Mouse (Mus musculus): Measurements from ENCODE around the gene Ing5. TPM values are rescaled to one million over a fixed set of nuclear protein-coding genes. Genes with fewer than 3 reads are reported as not detected.

Ing5 gene
- polyA plus RNA-seq, 1 experiment from 2014 or later = 11.2 TPM

DNA sequence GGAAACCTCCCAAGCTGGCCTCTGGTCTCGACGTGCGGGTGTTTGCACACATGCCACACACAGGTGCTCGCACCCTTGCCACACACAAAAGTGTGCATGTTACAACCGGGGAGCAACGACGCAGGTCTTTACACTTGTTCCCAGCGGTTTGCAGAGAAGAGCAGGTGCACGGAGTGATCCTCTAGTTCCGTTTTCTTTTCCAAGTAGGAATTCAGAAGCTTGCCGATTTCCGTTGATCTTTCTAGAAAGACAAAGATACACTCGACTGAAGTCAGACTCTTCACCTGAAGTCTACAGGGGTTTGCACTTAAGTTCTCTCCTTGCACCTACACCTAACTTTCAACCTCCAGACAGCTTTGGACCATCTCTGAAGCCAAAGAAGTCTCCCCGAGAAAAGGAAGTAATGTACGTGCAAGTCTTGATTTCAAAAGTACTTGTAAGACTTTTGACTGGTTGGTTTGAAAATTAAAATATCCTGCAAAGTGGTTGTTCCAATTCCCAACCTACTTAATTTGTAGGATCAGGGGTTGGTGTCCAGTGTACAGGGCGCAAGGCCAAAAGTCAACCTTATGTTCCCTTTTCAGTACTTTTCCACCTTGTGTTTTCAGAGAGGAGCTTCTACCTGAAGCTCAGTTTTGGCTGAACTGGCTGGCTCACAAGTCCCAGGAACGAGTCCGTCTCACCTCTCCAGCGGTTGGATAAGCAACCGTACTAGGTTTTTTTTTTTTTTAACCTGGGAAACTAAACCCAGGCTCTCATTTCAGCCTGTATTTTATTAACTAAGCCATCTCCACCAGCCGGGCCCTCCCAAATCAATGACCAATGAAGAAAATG lies 2.9 kb upstream of the Ing5 start:
- Histone ChIP-seq H3K36me3 (ENCODE audit: control insufficient read depth, insufficient read depth, low read length) (peaks cover 50% of the 10 kb centered on the region), H3K27ac (replicated peaks in 1 of 2; ENCODE audit: control insufficient read depth in 1 of 2, insufficient read depth in 1 of 2, low read depth in 2 of 2, low read length in 2 of 2) (peak overlapping the region in 1 of 2 experiments; percentile 88; a peak in 2 of 4 replicates), H3K4me2 (ENCODE audit: low read length) (peak overlapping the region; percentile 94), H3K4me1 (ENCODE audit: control insufficient read depth in 2 of 2, insufficient read depth in 2 of 2, low read length in 2 of 2) (peaks cover 10 to 44% of the 10 kb centered on the region in 2 experiments), H3K9me3 (ENCODE audit: control insufficient read depth, low read length) (no peaks in the 10 kb centered on the region), H3K4me3 (ENCODE audit: control insufficient read depth in 1 of 2, insufficient read depth in 1 of 2, low read depth in 1 of 2, low read length in 2 of 2) (peak overlapping the region; percentile 72 to 78), H3K9ac (ENCODE audit: low read length) (peak overlapping the region; percentile 88), H3K27me3 (ENCODE audit: control insufficient read depth, insufficient read depth, low read length) (no peaks in the 10 kb centered on the region)
- 72% methylated on average over 21 of the region's 21 CpGs for WGBS
- no peak for ATAC-seq (ENCODE audit: insufficient number of reproducible peaks, insufficient read depth, low FRiP score, low read depth)

DNA sequence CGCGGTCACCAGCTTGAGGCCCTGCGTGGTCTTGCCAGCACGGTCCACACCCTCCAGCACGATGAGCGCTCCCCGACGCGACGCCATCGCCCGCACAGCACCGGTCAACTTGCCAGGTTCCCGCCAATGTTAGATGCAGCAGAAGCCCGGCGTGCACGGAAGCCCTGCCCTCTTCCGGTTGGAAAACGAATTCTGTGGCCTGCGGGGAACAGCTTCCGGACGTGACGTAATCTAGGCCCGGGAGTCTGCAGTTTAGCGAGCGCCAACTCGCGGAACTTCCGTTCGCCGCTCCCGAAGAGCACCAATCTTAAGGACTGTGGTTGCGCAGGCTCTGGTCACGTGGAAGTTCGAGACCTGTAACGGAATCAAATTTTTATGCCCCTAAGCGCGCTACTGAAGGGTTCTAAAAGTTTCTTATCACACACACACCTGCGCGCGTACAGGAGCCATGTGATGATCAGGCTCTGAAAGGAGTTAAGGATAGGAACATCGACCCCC lies 2.0 kb upstream of the Ing5 start, which contains the start of gene Dtymk:
TSS of gene Dtymk (minus strand) at position 194 of the 498 bp plus-strand sequence.
- H3K9me3 ChIP-seq (ENCODE audit: control insufficient read depth, low read length) = no peaks in the 10 kb centered on the region
- peaks cover 10 to 42% of the 10 kb centered on the region in 2 experiments for H3K4me1 ChIP-seq (ENCODE audit: control insufficient read depth in 2 of 2, insufficient read depth in 2 of 2, low read length in 2 of 2)
- H3K27ac ChIP-seq (replicated peaks in 1 of 2; ENCODE audit: control insufficient read depth in 1 of 2, insufficient read depth in 1 of 2, low read depth in 2 of 2, low read length in 2 of 2) = peak within 1 kb of the TSS; percentile 88 to 96
- ATAC-seq (ENCODE audit: insufficient number of reproducible peaks, insufficient read depth, low FRiP score, low read depth) = peak; percentile 62
- peak within 1 kb of the TSS; percentile 72 to 78 for H3K4me3 ChIP-seq (ENCODE audit: control insufficient read depth in 1 of 2, insufficient read depth in 1 of 2, low read depth in 1 of 2, low read length in 2 of 2)
- no peaks in the 10 kb centered on the region for H3K27me3 ChIP-seq (ENCODE audit: control insufficient read depth, insufficient read depth, low read length)
- H3K4me2 ChIP-seq (ENCODE audit: low read length) = peak within 1 kb of the TSS; percentile 94
- peak within 1 kb of the TSS; percentile 88 for H3K9ac ChIP-seq (ENCODE audit: low read length)
- WGBS = under 1% methylated on average over 42 of the region's 42 CpGs
- H3K36me3 ChIP-seq (ENCODE audit: control insufficient read depth, insufficient read depth, low read length) = peaks cover 52% of the 10 kb centered on the region

DNA sequence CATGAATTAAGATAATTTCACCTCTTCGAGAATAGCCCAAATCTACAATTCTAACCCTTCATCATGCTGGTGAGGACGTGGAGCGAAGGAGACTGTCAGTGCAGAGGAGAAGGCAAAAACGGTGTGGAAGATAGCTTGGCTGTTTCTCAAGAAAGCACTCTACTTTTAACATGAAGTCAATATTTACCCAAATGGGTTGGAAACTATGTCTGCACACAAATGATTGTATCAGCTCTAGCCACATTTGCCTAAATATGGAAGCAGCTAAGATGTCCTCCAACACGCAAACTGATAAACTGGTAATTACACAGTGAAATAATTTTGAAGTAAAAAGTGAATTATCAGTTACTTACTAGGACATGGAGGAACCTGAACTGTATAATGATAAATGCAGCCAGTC lies 994 bp upstream of the Ing5 start:
- no peak overlapping the region for H3K27ac ChIP-seq (replicated peaks in 1 of 2; ENCODE audit: control insufficient read depth in 1 of 2, insufficient read depth in 1 of 2, low read depth in 2 of 2, low read length in 2 of 2)
- WGBS = 78% methylated on average over 5 of the region's 5 CpGs
- no peaks in the 10 kb centered on the region for H3K27me3 ChIP-seq (ENCODE audit: control insufficient read depth, insufficient read depth, low read length)
- no peaks in the 10 kb centered on the region for H3K9me3 ChIP-seq (ENCODE audit: control insufficient read depth, low read length)
- peak overlapping the region in 1 of 2 experiments; percentile 83; a peak in 1 of 4 replicates for H3K4me3 ChIP-seq (ENCODE audit: control insufficient read depth in 1 of 2, insufficient read depth in 1 of 2, low read depth in 1 of 2, low read length in 2 of 2)
- H3K4me1 ChIP-seq (ENCODE audit: control insufficient read depth in 2 of 2, insufficient read depth in 2 of 2, low read length in 2 of 2) = peaks cover 10 to 42% of the 10 kb centered on the region in 2 experiments
- peaks cover 50% of the 10 kb centered on the region for H3K36me3 ChIP-seq (ENCODE audit: control insufficient read depth, insufficient read depth, low read length)
- H3K9ac ChIP-seq (ENCODE audit: low read length) = peak overlapping the region; percentile 88; the same call in 1 of the 2 replicates
- peak overlapping the region; percentile 94 for H3K4me2 ChIP-seq (ENCODE audit: low read length)
- no peak for ATAC-seq (ENCODE audit: insufficient number of reproducible peaks, insufficient read depth, low FRiP score, low read depth)

DNA sequence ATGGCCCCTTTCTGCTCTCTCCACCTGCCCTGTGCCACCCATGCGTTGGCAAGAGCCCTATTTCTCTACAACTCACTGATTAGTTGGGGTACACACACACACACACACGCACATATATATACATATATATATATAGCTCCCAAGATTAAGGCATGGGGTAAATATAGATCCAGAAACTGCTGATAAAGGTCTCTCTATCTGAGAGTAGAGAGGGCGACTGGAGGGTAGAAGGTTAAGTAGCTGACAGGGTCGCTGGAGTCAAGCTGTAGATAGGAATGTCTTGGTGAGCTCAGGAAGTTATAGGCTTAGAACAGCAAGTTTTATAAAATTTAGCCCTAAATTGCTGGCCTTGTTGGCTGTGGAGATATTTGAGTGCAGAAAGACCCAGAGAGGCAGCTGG lies 1.1 kb downstream of the Ing5 start:
- Histone ChIP-seq H3K4me2 (ENCODE audit: low read length) (peak overlapping the region; percentile 94), H3K27ac (replicated peaks in 1 of 2; ENCODE audit: control insufficient read depth in 1 of 2, insufficient read depth in 1 of 2, low read depth in 2 of 2, low read length in 2 of 2) (peak overlapping the region; percentile 48 to 98), H3K36me3 (ENCODE audit: control insufficient read depth, insufficient read depth, low read length) (peaks cover 47% of the 10 kb centered on the region), H3K4me3 (ENCODE audit: control insufficient read depth in 1 of 2, insufficient read depth in 1 of 2, low read depth in 1 of 2, low read length in 2 of 2) (peak overlapping the region; percentile 80 to 83), H3K27me3 (ENCODE audit: control insufficient read depth, insufficient read depth, low read length) (no peaks in the 10 kb centered on the region), H3K9ac (ENCODE audit: low read length) (peak overlapping the region; percentile 86), H3K9me3 (ENCODE audit: control insufficient read depth, low read length) (no peaks in the 10 kb centered on the region), H3K4me1 (ENCODE audit: control insufficient read depth in 2 of 2, insufficient read depth in 2 of 2, low read length in 2 of 2) (peaks cover 10 to 39% of the 10 kb centered on the region in 2 experiments)
- 34% methylated on average over 4 of the region's 4 CpGs for WGBS
- no peak for ATAC-seq (ENCODE audit: insufficient number of reproducible peaks, insufficient read depth, low FRiP score, low read depth)

DNA sequence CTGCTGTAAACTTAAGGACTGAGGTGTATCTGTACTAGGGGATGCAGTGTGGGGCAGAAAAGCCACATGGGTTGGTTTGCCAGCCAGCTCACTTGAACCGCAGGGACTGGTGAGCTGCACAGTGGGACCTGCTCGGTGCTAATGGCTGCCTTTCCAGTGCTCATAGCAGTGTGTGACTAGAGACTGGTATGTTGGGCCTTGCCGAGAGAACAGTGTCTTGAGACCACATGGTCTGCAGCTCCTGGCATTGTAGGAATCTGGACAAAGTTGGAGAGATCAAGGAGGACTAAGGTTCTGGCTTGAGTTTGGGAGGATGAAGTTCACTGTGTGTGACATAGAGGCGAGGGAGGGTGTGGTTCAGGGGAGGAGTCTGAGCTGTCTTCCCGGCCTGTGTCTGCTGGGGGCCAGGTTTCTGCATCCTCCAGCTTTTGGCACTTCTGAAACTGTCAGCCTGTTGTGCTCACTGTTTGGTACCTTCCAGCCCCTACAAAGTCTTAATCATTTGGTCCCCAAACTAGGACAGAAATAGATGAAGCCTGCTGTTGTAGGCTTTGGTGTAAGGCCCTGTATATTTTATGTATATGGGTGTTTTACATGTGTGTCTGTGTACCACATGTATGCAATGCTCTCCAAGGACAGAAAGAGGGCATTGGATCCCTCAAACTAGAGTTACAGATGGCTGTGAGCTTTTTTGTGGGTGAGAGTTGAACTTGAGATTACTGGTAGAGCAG lies 1.6 kb downstream of the Ing5 start:
- Histone ChIP-seq H3K36me3 (ENCODE audit: control insufficient read depth, insufficient read depth, low read length) (peaks cover 47% of the 10 kb centered on the region), H3K9ac (ENCODE audit: low read length) (peak overlapping the region; percentile 86; the same call in 1 of the 2 replicates), H3K9me3 (ENCODE audit: control insufficient read depth, low read length) (no peaks in the 10 kb centered on the region), H3K27me3 (ENCODE audit: control insufficient read depth, insufficient read depth, low read length) (no peaks in the 10 kb centered on the region), H3K4me2 (ENCODE audit: low read length) (peak overlapping the region; percentile 94), H3K4me1 (ENCODE audit: control insufficient read depth in 2 of 2, insufficient read depth in 2 of 2, low read length in 2 of 2) (peaks cover 10 to 39% of the 10 kb centered on the region in 2 experiments), H3K4me3 (ENCODE audit: control insufficient read depth in 1 of 2, insufficient read depth in 1 of 2, low read depth in 1 of 2, low read length in 2 of 2) (no peak overlapping the region), H3K27ac (replicated peaks in 1 of 2; ENCODE audit: control insufficient read depth in 1 of 2, insufficient read depth in 1 of 2, low read depth in 2 of 2, low read length in 2 of 2) (peak overlapping the region; percentile 18 to 98; a peak in 2 of 4 replicates)
- ATAC-seq (ENCODE audit: insufficient number of reproducible peaks, insufficient read depth, low FRiP score, low read depth) = no peak
- 53% methylated on average over 5 of the region's 5 CpGs for WGBS

DNA sequence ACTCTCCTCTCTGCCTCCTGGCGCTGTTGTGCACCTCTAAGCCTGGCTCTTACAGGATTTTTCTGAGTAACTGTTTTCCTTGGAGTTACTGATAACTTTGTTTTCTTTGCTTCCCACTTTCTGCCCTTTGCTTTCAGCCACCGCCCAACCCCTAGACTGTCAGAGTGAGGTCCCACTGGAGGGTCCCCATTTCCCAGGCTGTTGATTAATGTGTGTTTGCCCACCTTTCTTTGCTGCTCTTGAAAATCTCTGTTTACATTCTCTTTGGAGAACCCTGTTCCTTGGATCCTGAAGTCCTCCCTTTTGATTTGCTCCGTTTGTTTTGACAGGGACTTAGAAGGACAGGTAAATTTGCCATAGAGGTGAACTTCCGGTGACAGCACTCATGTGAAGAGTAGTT lies 5.1 kb downstream of the Ing5 start:
- WGBS = 91% methylated on average over 4 of the region's 4 CpGs
- Histone ChIP-seq H3K4me3 (ENCODE audit: control insufficient read depth in 1 of 2, insufficient read depth in 1 of 2, low read depth in 1 of 2, low read length in 2 of 2) (no peak overlapping the region), H3K36me3 (ENCODE audit: control insufficient read depth, insufficient read depth, low read length) (peaks cover 78% of the 10 kb centered on the region), H3K27ac (replicated peaks in 1 of 2; ENCODE audit: control insufficient read depth in 1 of 2, insufficient read depth in 1 of 2, low read depth in 2 of 2, low read length in 2 of 2) (no peak overlapping the region), H3K4me2 (ENCODE audit: low read length) (no peak overlapping the region), H3K4me1 (ENCODE audit: control insufficient read depth in 2 of 2, insufficient read depth in 2 of 2, low read length in 2 of 2) (peaks cover 6 to 17% of the 10 kb centered on the region in 2 experiments), H3K9ac (ENCODE audit: low read length) (no peak overlapping the region), H3K9me3 (ENCODE audit: control insufficient read depth, low read length) (no peaks in the 10 kb centered on the region), H3K27me3 (ENCODE audit: control insufficient read depth, insufficient read depth, low read length) (no peaks in the 10 kb centered on the region)
- ATAC-seq (ENCODE audit: insufficient number of reproducible peaks, insufficient read depth, low FRiP score, low read depth) = no peak

DNA sequence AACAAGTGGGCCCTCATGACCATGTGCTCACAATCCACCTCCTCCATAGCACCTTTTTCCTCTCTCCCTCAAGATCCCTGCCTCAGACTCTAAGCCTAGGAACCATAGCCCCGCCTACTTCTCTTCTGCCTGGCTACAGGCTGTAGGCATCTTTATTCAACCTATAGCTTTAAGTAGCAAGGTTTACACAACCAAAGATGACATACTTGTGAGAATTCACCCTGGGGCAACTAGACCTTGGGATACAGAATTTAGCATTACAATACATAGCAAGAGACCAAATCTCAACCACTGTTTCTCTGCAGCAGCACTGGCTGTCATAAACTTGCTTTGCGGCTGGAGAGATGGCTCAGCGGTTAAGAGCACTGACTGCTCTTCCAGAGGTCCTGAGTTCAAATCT lies 6.2 kb downstream of the Ing5 start:
- peaks cover 3 to 9% of the 10 kb centered on the region in 2 experiments for H3K4me1 ChIP-seq (ENCODE audit: control insufficient read depth in 2 of 2, insufficient read depth in 2 of 2, low read length in 2 of 2)
- peaks cover 89% of the 10 kb centered on the region for H3K36me3 ChIP-seq (ENCODE audit: control insufficient read depth, insufficient read depth, low read length)
- H3K9ac ChIP-seq (ENCODE audit: low read length) = no peak overlapping the region
- ATAC-seq (ENCODE audit: insufficient number of reproducible peaks, insufficient read depth, low FRiP score, low read depth) = no peak
- H3K27me3 ChIP-seq (ENCODE audit: control insufficient read depth, insufficient read depth, low read length) = no peaks in the 10 kb centered on the region
- no peaks in the 10 kb centered on the region for H3K9me3 ChIP-seq (ENCODE audit: control insufficient read depth, low read length)
- WGBS = 97% methylated on average over 3 of the region's 3 CpGs
- H3K27ac ChIP-seq (replicated peaks in 1 of 2; ENCODE audit: control insufficient read depth in 1 of 2, insufficient read depth in 1 of 2, low read depth in 2 of 2, low read length in 2 of 2) = no peak overlapping the region
- H3K4me2 ChIP-seq (ENCODE audit: low read length) = no peak overlapping the region
- H3K4me3 ChIP-seq (ENCODE audit: control insufficient read depth in 1 of 2, insufficient read depth in 1 of 2, low read depth in 1 of 2, low read length in 2 of 2) = no peak overlapping the region

All from heart, embryonic 14.5 days (tissue).